Mouse (Mus musculus) kidney, adult 11 months (tissue): ENCODE data around the gene Hist1h3b.
"Not testable (repeated sequence)": the region's sequence is repeated elsewhere in the genome, so short reads cannot be mapped to it uniquely, and the experiment has no call there.

ENCODE experiments used
- DNase-seq: peaks from one replicate; pipeline ENCODE4 v3.0.0; 2022

Gene Hist1h3b

GRCm38 (mm10) chr13:23756790-23757189 is 4.7 kb downstream of the Hist1h3b start, which contains the start of gene Hist1h4b:
TSS of gene Hist1h4b (plus strand) at chr13:23757013.
- DNase-seq, result peak; percentile 89

GRCm38 (mm10) chr13:23757211-23757773 is 5.2 kb downstream of the Hist1h3b start:
- DNase-seq, result no peak

DNA sequence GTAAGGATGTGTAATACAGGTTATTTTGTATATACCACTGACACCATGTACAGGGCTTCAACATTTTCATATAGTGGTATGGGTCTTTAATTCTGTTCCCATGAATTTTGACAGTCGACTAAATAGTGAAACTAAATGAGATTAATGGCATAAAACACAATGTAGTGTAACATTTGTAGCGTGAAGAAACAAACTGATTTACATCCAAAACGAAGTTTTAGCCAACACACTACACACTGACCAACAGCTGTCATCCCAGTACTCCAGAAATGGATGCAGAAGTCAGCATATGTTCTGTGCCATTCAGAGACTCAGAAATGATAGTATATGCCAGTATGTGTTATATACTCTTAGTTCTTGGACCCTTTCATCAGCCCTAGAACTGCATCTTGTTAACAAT is 5.9 kb downstream of the Hist1h3b start:
- DNase-seq, result no peak

DNA sequence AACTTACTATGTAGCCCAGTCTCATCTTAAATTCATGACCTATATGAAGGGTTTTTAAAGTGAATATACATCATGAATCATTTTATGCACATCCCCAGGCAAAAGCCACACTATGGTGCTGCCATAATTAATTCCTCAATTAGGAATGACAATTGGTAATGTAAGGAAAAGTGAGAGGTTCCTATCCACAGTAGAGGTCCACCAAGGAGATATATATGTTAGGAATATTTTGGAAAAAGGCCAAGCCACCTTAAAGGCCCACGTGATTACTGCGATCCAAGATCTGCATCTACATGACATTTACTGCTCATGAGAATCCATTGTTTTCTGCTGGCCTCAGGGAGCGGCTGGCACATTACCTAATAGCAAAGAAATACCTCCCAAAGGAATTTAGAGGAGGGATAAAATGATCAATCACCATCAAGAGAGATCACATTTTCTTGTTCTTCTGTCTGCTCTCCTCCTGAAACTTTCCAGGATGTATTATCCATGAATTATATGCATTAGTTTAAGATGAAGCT is 7.2 kb downstream of the Hist1h3b start:
- no peak for DNase-seq

DNA sequence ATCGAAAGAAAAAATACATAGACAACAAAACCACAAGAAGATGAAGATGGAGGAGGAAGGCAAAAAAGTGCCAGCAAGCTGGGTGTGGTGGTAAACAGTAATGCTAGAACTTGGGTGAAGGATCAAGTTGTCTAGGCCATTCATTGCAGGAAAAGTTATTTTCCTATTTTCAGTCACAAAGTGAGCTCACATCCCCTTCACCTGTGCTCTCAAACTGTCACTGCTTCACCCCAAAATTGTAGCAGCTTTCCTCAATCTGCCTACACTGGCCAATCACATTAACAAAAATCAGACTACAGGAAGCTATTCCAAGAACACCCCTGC is 7.8 kb downstream of the Hist1h3b start:
- DNase-seq, result no peak

- DNase-seq, result no peak
Observed at GRCm38 (mm10) chr13:23760240-23760971, 8.3 kb downstream of the Hist1h3b start.

DNA sequence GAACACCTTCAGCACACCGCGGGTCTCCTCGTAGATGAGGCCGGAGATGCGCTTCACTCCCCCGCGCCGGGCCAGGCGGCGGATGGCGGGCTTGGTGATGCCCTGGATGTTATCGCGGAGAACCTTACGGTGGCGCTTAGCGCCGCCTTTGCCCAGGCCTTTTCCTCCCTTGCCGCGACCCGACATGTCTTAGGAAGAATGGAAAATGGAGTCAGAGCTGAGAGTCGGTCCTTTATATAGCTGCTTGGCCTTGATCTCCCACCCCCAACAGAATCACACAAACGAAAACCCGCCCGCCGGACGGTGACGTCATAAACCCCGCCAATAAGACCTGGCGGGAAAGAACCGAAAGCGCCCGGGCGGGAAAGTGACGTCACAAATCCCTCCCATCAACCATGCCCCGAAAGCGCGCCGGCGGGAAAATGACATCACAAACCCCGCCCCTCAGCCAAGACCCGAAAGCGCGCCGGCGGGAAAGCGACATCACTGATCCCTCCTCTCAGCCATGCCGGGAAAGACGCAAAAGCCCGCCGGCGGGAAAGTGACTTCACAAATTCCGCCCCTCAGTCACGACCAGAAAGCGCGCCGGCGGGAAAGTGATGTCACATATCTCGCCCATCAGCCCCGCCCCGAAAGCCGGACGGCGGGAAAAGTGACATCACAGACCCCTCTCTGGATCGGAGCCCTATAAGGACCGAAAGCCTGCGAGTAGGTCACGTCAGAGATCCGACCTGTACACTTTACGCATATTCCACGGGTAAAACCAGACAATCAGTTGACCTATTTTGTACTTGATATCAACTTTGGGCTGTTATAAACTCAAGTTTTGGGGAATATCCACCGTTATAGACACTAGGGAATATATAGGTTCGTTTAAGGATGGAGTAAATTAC is 9.2 kb downstream of the Hist1h3b start, which contains the start of gene Hist1h4a:
Hist1h4a (minus strand) TSS at position 259 of the 893 bp plus-strand sequence.
- peak; percentile 94 for DNase-seq

- peak; percentile 40 for DNase-seq
Observed at GRCm38 (mm10) chr13:23761871-23762821, 10.1 kb downstream of the Hist1h3b start, which contains the start of gene Hist1h3a. TSS of gene Hist1h3a (minus strand) at chr13:23762386.

DNA sequence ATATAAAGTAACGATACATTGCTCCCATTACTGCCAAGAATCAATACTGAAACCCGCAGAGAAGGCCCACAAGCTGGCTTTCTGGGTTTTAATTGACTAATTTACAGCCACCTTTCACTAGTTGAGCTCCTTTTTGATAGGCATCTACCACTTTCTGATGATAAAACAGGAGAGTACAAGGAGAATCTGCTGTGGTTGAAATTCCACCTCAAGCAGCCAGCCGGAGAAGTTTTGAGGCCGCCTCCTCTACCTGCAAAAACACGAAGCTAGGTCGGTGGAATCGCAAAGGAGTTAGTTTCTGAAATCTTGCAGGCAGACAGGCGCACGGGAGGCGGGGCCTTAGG is 11.1 kb downstream of the Hist1h3b start:
- DNase-seq, result no peak

GRCm38 (mm10) chr13:23763586-23764323 is 11.7 kb downstream of the Hist1h3b start, which contains the start of gene Hist1h1a:
TSS of gene Hist1h1a (plus strand) at chr13:23763666.
- peak; percentile 76 for DNase-seq

DNA sequence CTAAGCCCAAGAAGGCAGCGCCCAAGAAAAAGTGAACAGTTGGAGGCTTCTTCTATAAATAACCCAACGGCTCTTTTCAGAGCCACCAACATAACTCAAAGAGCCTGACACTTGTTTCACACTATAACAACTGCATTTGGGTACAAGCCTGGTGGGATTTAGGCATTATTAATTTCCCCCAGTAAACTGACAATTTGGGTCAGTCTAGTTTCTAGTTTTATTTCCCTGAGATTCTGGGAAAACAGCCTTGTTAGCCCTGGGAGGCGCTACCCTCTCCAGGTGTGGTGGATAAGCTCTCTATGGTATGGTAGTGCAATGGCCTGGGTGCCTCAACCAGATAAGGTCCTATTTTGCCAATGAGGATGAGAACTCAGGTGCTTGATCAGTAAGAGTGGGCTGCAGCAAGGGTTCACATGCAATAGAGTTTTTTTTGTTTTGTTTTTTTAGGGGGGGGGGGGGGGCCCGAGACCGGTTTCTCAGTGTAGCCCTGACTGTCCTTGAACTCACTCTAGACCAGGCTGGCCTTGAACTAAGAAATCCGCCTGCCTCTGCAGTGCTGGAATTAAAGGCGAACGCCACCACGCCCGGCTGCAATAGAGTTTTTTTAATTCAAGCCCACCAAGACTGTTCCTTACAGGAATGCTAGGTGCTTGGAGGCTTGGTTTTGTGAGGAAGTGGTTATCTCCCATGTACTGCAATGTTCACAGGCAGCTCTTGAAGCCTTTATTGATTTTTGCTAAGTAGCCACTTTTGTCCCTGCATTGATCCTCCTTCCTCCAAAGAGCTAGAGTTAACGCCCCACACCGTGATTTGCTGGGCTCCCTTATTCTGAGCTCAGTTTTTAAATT is 12.5 kb downstream of the Hist1h3b start:
- DNase-seq, result no peak

DNA sequence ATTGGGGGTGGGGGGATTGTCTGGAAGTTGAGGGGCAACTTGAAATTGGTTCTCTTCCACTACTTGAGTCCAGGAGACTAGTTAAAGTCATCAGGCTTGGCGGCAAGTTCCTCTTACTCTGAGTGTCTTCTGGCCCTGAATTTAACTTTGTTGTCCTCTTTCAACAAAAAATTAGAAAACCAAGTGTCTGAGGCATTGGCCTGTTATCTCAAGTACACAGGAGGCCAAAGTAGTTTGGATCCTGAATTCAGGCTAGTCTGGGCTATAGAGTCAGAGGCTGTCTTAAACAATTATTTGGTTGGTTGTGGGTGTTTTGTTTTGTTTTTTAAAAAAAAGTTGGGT is 13.1 kb downstream of the Hist1h3b start:
- DNase-seq, result no peak

- no peak for DNase-seq
Observed at GRCm38 (mm10) chr13:23766772-23767171, 14.7 kb downstream of the Hist1h3b start.

GRCm38 (mm10) chr13:23768834-23769397 is 16.8 kb downstream of the Hist1h3b start:
- DNase-seq, result no peak

- not testable (repeated sequence) for DNase-seq
Observed at GRCm38 (mm10) chr13:23769613-23770012, 17.5 kb downstream of the Hist1h3b start, which contains the start of gene Trim38. TSS of gene Trim38 (plus strand) at chr13:23769913.

DNA sequence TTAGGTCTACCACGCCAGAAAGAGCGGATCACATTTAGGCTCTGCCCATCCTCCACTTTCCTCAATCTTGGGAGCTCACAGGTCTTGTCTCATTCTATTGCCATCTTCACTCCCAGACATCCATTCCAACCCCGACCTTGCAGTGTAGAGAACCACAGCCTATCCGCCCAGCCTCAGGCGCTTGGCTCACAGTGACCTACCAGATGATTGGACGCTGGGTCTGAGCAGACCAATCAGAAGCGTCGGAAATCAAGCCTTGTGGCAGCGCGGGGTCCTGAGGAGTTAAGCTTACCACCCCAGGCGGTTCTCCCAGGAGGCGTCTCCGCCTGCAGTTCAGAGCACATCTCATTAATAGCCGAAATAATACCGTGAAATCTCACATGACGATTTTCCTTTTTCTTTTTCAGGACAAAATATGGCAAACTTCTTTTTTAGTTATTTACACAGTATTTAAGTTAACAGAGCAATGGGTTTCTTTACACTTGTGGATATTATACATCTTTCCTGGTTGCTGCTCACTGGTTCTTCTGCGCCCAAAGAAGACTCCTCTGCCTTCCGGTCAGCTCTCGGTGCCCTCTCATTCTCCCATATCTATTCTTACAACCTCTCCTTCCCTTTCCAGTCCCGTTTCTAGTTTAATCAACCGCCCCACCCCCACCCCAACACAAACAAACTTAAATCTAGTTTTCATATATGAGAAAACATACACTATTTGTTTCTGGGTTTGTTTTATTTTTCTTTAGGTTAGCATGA is 20.7 kb downstream of the Hist1h3b start:
- no peak for DNase-seq

GRCm38 (mm10) chr13:23778339-23778738 is 26.3 kb downstream of the Hist1h3b start:
- no peak for DNase-seq

DNA sequence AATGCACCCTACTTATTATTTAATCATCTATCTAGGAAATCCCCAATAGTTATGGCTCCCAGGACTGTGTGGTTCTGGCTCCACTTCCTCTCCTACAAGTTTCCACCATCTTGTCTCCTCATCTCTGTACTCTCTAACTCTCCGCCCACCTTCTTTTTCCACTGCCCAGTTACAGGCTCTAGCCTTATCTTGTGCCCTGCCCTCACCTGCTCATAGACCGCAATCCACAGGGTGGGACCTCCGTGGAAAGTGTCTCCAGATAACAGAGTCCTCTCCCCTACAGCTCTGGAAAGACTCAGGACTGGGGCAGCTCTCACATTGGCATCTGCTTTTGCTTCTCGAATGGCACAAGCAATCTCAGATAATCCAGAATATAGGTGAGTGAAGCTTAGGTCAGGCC is 27.0 kb downstream of the Hist1h3b start:
- DNase-seq, result no peak

- DNase-seq, result peak; percentile 3
Observed at GRCm38 (mm10) chr13:23792520-23792919, 40.5 kb downstream of the Hist1h3b start.
